Mouse (Mus musculus): ENCODE results near the gene Gmps.
A peak's percentile ranks its signal among the peaks of the same experiment; 100 is the strongest.

The Gmps gene

GRCm38 (mm10) chr3:63975955-63976908, at the start of gene Gmps:
Gmps (plus strand) TSS chr3:63976106.
- peak; percentile 99 for DNase-seq

GRCm38 (mm10) chr3:63928878-63929859, 46.7 kb upstream of the Gmps start, which contains the start of gene E130311K13Rik:
E130311K13Rik (minus strand) TSS chr3:63929472.
- peak; percentile 99 for DNase-seq

GRCm38 (mm10) chr3:63938928-63939327, 37.0 kb upstream of the Gmps start:
- no peak for DNase-seq

GRCm38 (mm10) chr3:63941204-63941850, 34.6 kb upstream of the Gmps start:
- DNase-seq = no peak

GRCm38 (mm10) chr3:63949837-63950236, 26.1 kb upstream of the Gmps start:
- DNase-seq = no peak

GRCm38 (mm10) chr3:63963421-63964099, 12.3 kb upstream of the Gmps start:
- no peak for DNase-seq

GRCm38 (mm10) chr3:63964100-63964921, 11.6 kb upstream of the Gmps start, which contains the start of gene Slc33a1:
Slc33a1 (minus strand) TSS chr3:63964768.
- DNase-seq = peak; percentile 100

GRCm38 (mm10) chr3:63964922-63965249, 11.0 kb upstream of the Gmps start:
- DNase-seq = no peak

GRCm38 (mm10) chr3:63965929-63966328, 10.0 kb upstream of the Gmps start:
- DNase-seq = no peak

GRCm38 (mm10) chr3:63977895-63978294, 2.0 kb downstream of the Gmps start:
- no peak for DNase-seq

- DNase-seq = no peak
Measured at GRCm38 (mm10) chr3:63986656-63987055, 10.8 kb downstream of the Gmps start.

GRCm38 (mm10) chr3:63988722-63989440, 13.0 kb downstream of the Gmps start:
- DNase-seq = no peak

- no peak for DNase-seq
Measured at GRCm38 (mm10) chr3:64021436-64021835, 45.5 kb downstream of the Gmps start.

GRCm38 (mm10) chr3:64021867-64022266, 46.0 kb downstream of the Gmps start:
- DNase-seq = no peak

GRCm38 (mm10) chr3:64029846-64030245, 53.9 kb downstream of the Gmps start:
- DNase-seq = no peak

- DNase-seq = no peak
Measured at GRCm38 (mm10) chr3:64038136-64038841, 62.4 kb downstream of the Gmps start.

- peak; percentile 93 for DNase-seq
Measured at GRCm38 (mm10) chr3:64039818-64040784, 64.2 kb downstream of the Gmps start.
